ENCODE assay signal across 8 mouse cellular contexts in the genomic region with DNA sequence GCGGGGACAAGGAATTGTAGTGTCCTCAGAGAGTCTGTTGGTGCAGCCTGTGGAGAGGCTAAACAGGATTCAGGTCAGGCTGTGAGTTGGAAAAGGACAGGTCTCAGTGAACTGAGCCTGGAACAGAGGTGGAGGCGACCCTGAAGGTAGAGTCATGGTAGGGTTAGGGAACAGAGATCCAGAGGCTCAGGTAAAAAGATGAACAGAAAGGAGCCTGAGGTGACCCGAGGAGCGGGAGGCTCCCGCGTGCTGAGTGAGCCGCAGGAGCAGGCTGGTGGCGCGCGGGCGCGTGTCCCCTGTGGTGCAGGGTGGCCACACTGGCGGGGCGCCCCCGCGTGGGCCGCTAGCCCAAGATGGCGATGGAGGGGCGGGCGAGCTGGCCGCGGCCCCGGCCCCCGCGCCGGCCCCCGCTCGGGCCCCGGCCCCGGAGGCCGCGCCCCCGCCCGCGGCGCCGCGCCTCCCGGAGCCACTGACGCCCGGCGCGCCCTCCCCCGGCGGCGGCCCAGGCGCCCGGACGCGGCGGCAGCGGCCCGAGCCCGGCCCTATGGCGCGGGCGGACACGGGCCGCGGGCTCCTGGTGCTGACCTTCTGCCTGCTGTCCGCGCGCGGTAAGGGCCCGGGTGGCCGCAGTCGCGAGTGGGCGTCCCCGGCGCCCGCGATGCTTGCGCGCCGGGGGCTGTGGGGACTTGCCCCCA. TPM values are rescaled to one million over a fixed set of nuclear protein-coding genes. Genes with fewer than 3 reads are reported as not detected.
A peak's percentile ranks its signal among the peaks of the same experiment; 100 is the strongest.
DNase-seq lines count a peak whose midpoint lies in the region; ATAC-seq and TF ChIP-seq lines count a peak whose summit lies in the region.

TSS of gene Igdcc4 (plus strand) at position 496 of the 695 bp plus-strand sequence.

- no peak for TF ChIP-seq EP300 in heart, adult 2 months (IDR thresholded peaks at IDR 0.05; ENCODE audit: insufficient read depth, low read depth, low read length)
- TF ChIP-seq EP300 in ES-Bruce4 (IDR thresholded peaks at IDR 0.05; ENCODE audit: insufficient read depth, low read depth, low read length) = no peak

- no peaks in the 10 kb centered on the region; the same call in 1 of the 2 replicates for H3K27me3 ChIP-seq in heart, adult 2 months (ENCODE audit: control insufficient read depth, insufficient read depth, low read length)
- 0 out of 2 replicates have a peak, but pooled peaks cover 1% of the 10 kb centered on the region for H3K27me3 ChIP-seq in ES-Bruce4 (ENCODE audit: control insufficient read depth, insufficient read depth, low read length, poor library complexity, severe bottlenecking)
- no peaks in the 10 kb centered on the region for H3K27me3 ChIP-seq in midbrain, embryonic 14.5 days (ENCODE audit: control insufficient read depth, insufficient read depth, low read length)

- no peaks in the 10 kb centered on the region for H3K36me3 ChIP-seq in heart, adult 2 months (ENCODE audit: control insufficient read depth, insufficient read depth, low read length)
- H3K36me3 ChIP-seq in ES-Bruce4 (ENCODE audit: control insufficient read depth, insufficient read depth, low read length, poor library complexity, severe bottlenecking) = no peaks in the 10 kb centered on the region
- no peaks in the 10 kb centered on the region for H3K36me3 ChIP-seq in midbrain, embryonic 14.5 days (ENCODE audit: control insufficient read depth, insufficient read depth, low read length)

- DNase-seq in heart, adult 2 months = peak; percentile 24 to 42
- no peak for DNase-seq in heart, adult 9 months (ENCODE audit: low spot score in 2 of 2)
- DNase-seq in cerebellum, postnatal 25 days = peak; percentile 50 to 60
- no peak for DNase-seq in gastrocnemius, postnatal 25 days
- DNase-seq in layer of hippocampus, postnatal 10 days (ENCODE audit: low spot score in 2 of 2) = peak; percentile 50 to 67
- DNase-seq in midbrain, embryonic 14.5 days = peak; percentile 77
- DNase-seq in spleen, postnatal 4 days (ENCODE audit: low spot score in 2 of 2) = no peak

- no peaks in the 10 kb centered on the region for H3K79me2 ChIP-seq in heart, adult 2 months (replicated peaks; ENCODE audit: control insufficient read depth, insufficient read depth, low read length)

- intact Hi-C loops in heart, adult 2 months (cut with DNase I) = no loop called here

- H3K9me3 ChIP-seq in ES-Bruce4 (replicated peaks; ENCODE audit: control insufficient read depth, insufficient read depth, low read length, poor library complexity, severe bottlenecking) = peaks cover 6% of the 10 kb centered on the region; the same call in 1 of the 2 replicates
- no peaks in the 10 kb centered on the region for H3K9me3 ChIP-seq in midbrain, embryonic 14.5 days (ENCODE audit: control insufficient read depth, low read length)

- H3K4me1 ChIP-seq in heart, adult 2 months (ENCODE audit: control insufficient read depth, insufficient read depth, low read length) = no peaks in the 10 kb centered on the region
- H3K4me1 ChIP-seq in ES-Bruce4 (ENCODE audit: control insufficient read depth, insufficient read depth, low read length) = peaks cover 4% of the 10 kb centered on the region
- H3K4me1 ChIP-seq in midbrain, embryonic 14.5 days (ENCODE audit: control insufficient read depth, insufficient read depth, low read length) = peaks cover 6% of the 10 kb centered on the region

- H3K4me2 ChIP-seq in midbrain, embryonic 14.5 days (ENCODE audit: low read length) = peak within 1 kb of the TSS; percentile 96

- peak within 1 kb of the TSS; percentile 73 for H3K9ac ChIP-seq in heart, adult 2 months (ENCODE audit: low read depth, low read length)
- peak within 1 kb of the TSS; percentile 44 for H3K9ac ChIP-seq in ES-Bruce4 (ENCODE audit: low read depth, poor library complexity, severe bottlenecking)
- H3K9ac ChIP-seq in midbrain, embryonic 14.5 days (replicated peaks; ENCODE audit: low read length) = peak within 1 kb of the TSS; percentile 89

- WGBS in heart, adult 2 months = 13% methylated on average over 69 of the region's 76 CpGs
- 2% methylated on average over 34 of the region's 76 CpGs for WGBS in midbrain, embryonic 14.5 days

- H3K4me3 ChIP-seq in heart, adult 2 months = peak within 1 kb of the TSS; percentile 54
- H3K4me3 ChIP-seq in ES-Bruce4 (ENCODE audit: low read depth, low read length) = peak within 1 kb of the TSS; percentile 66
- H3K4me3 ChIP-seq in midbrain, embryonic 14.5 days (replicated peaks; ENCODE audit: low read depth, low read length) = peak within 1 kb of the TSS; percentile 81

- no peak for TF ChIP-seq POLR2A in heart, adult 2 months (IDR thresholded peaks at IDR 0.05; ENCODE audit: insufficient read depth, low read depth, low read length)
- TF ChIP-seq POLR2A in ES-Bruce4 (IDR thresholded peaks at IDR 0.05; ENCODE audit: insufficient read depth, low read length) = no peak

- ATAC-seq in midbrain, embryonic 14.5 days (ENCODE audit: low FRiP score, low TSS enrichment) = peak; percentile 34

- H3K27ac ChIP-seq in heart, adult 2 months = peak within 1 kb of the TSS; percentile 31; the same call in 1 of the 2 replicates
- no peak within 1 kb of the TSS for H3K27ac ChIP-seq in ES-Bruce4 (ENCODE audit: insufficient read depth, low read length)
- peak within 1 kb of the TSS; percentile 86 for H3K27ac ChIP-seq in midbrain, embryonic 14.5 days (replicated peaks; ENCODE audit: low read depth, low read length)

- TF ChIP-seq CTCF in heart, adult 2 months (IDR thresholded peaks at IDR 0.05) = no peak
- TF ChIP-seq CTCF in ES-Bruce4 (IDR thresholded peaks at IDR 0.05; ENCODE audit: low read depth, low read length) = no peak

RNA-seq across cellular contexts. Expression of gene Igdcc4, which starts in this region (rescaled TPM):
- total RNA-seq in heart, adult 2 months (2021) = 10 to 100 TPM; 10.2 to 12.4 TPM
- polyA plus RNA-seq in heart, adult 2 months (2012; rRNA removed) = 7.3 and 12.0 TPM in 2 replicates
- polyA plus RNA-seq in ES-Bruce4 (2011; ENCODE audit: insufficient read depth, insufficient read length, low read depth, missing spikeins) = 15.5 and 17.5 TPM in 2 replicates
- total RNA-seq in gastrocnemius, postnatal 25 days (2021) = 10 to 100 TPM; 26.4 to 27.3 TPM
- 10 to 100 TPM; 37.7 to 44.7 TPM for total RNA-seq in layer of hippocampus, postnatal 10 days (2021)
- 14.9 and 17.3 TPM in 2 replicates for polyA plus RNA-seq in midbrain, embryonic 14.5 days (2014; fragmentation: Nextera tagmentation; extraction: Ambion mirVana)

Comparison
In these comparisons a context has a peak if more than half of its experiments do, and no peak if none do; other contexts are left out.
1. DNase-seq: peak in heart, adult 2 months (2 of 2), cerebellum, postnatal 25 days (2 of 2), layer of hippocampus, postnatal 10 days (2 of 2) and midbrain, embryonic 14.5 days (single experiment); none in heart, adult 9 months (0 of 2), gastrocnemius, postnatal 25 days (single experiment) and spleen, postnatal 4 days (0 of 2).
2. Peak in every context shown above with its lines, with median percentiles within 50 percentile points of each other: H3K4me3 ChIP-seq and H3K9ac ChIP-seq.